21 mouse cellular contexts compared by ENCODE assay signal in the genomic region with DNA sequence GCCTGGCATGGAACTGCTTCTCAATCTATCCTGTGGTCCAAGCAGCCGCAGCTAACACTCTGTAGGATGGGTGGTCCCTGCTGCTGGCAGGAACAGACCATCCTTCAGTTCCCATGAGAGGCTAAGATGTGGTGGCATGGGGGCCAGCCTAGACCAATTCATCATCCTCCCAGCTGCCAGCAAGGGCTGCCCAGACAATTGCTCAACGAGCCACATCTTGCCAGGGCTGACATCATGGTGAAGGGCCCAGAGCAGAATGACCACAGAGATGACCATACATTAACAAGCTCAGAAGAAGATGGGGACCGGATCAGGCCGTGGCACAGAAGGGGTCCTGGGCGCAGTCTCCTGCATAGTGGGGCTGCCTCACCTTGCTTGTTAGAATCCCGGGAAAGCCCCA. TPM values are rescaled to one million over a fixed set of nuclear protein-coding genes. Genes with fewer than 3 reads are reported as not detected.
"Had no signal": no experiment of that assay in that cellular context is flagged by ENCODE, and none has a peak within 500 bp of the region (broad histone marks: within the 10 kb centered on the region; RNA-seq: fewer than 3 reads in every experiment).

No protein-coding gene starts in this region.

- H3K27ac ChIP-seq: kidney, embryonic 15.5 days; limb, embryonic 10.5 days; limb, embryonic 13.5 days; liver, embryonic 12.5 days; liver, embryonic 15.5 days; lung, embryonic 15.5 days; midbrain, embryonic 13.5 days had no signal

- H3K9me3 ChIP-seq: kidney, embryonic 15.5 days; limb, embryonic 10.5 days; limb, embryonic 13.5 days; liver, embryonic 12.5 days; liver, embryonic 15.5 days; lung, embryonic 15.5 days; midbrain, embryonic 10.5 days; midbrain, embryonic 13.5 days had no signal

- H3K27me3 ChIP-seq: kidney, embryonic 15.5 days; limb, embryonic 13.5 days; lung, embryonic 15.5 days had no signal

- H3K9ac ChIP-seq: kidney, embryonic 15.5 days; limb, embryonic 13.5 days; liver, embryonic 12.5 days; liver, embryonic 15.5 days; lung, embryonic 15.5 days; midbrain, embryonic 13.5 days had no signal

- ATAC-seq: liver, embryonic 12.5 days; midbrain, embryonic 13.5 days; midbrain, embryonic 16.5 days had no signal

- H3K4me2 ChIP-seq: kidney, embryonic 15.5 days; limb, embryonic 13.5 days; liver, embryonic 12.5 days; liver, embryonic 15.5 days; lung, embryonic 15.5 days; midbrain, embryonic 13.5 days had no signal

- H3K4me1 ChIP-seq: lung, embryonic 15.5 days had no signal

- DNase-seq: kidney, postnatal 10 days; kidney, postnatal 36 days; liver; lung, adult 18-20 months; lung, postnatal 10 days; lung, postnatal 36 days; thymus, adult 18-20 months; thymus, postnatal 14 days; thymus, postnatal 4 days had no signal

- H3K36me3 ChIP-seq: kidney, embryonic 15.5 days; limb, embryonic 10.5 days; limb, embryonic 13.5 days; liver, embryonic 12.5 days; liver, embryonic 15.5 days; lung, embryonic 15.5 days; midbrain, embryonic 10.5 days; midbrain, embryonic 13.5 days had no signal

- H3K4me3 ChIP-seq: kidney, embryonic 15.5 days; limb, embryonic 10.5 days; limb, embryonic 13.5 days; liver, embryonic 12.5 days; liver, embryonic 15.5 days; lung, embryonic 15.5 days; megakaryocyte, embryonic 14.5 days; midbrain, embryonic 10.5 days; midbrain, embryonic 13.5 days had no signal

RNA-seq across cellular contexts. Expression of a gene that starts 36.6 kb away (rescaled TPM):
- total RNA-seq: monocyte, adult 5-6 weeks had no signal

RNA-seq across cellular contexts. Expression of a gene that starts 57.1 kb away (rescaled TPM):
- total RNA-seq: monocyte, adult 5-6 weeks had no signal
- polyA plus RNA-seq: small intestine, adult 2 months had no signal
